Mouse (Mus musculus) mouse embryonic stem cell (cell line): Measurements from ENCODE around the gene Cypt14.
"Not testable (repeated sequence)": the region's sequence is repeated elsewhere in the genome, so short reads cannot be mapped to it uniquely, and the experiment has no call there.

Experiments used
- in situ Hi-C, 2 experiments: fragments of 300-500 bp; cut with MboI; formaldehyde crosslinking; loops; 1 replicate in 1 of 2; 3 replicates in 1 of 2; pipeline ENCODE4 v1.14.3; 2019 to 2020; ENCODE audit warnings: low sequenced_read_pairs in 2 of 2, low pct_unique_long_range_greater_than_20kb in 1 of 2, mixed read lengths in 1 of 2; ENCODE audit not compliant: unreplicated experiment in 1 of 2

The Cypt14 gene

GRCm38 (mm10) chrX:39863504-39863903 is at the start of gene Cypt14:
Gene Cypt14 (minus strand): TSS chrX:39863604.
- in situ Hi-C loops, result not testable (repeated sequence)
